Mouse (Mus musculus): Measurements from ENCODE around the gene Aes. TPM values are rescaled to one million over a fixed set of nuclear protein-coding genes. Genes with fewer than 3 reads are reported as not detected.

The Aes gene
- 1,032 TPM for polyA plus RNA-seq (2014; fragmentation: Illumina TruSeq; extraction: RNeasy Lipid Tissue Mini Kit (QIAGEN cat#74804); ENCODE audit: low read depth, low replicate concordance)

GRCm38 (mm10) chr10:81559163-81559626 lies at the start of gene Aes:
TSS of gene Aes (plus strand) at chr10:81559488.

DNA sequence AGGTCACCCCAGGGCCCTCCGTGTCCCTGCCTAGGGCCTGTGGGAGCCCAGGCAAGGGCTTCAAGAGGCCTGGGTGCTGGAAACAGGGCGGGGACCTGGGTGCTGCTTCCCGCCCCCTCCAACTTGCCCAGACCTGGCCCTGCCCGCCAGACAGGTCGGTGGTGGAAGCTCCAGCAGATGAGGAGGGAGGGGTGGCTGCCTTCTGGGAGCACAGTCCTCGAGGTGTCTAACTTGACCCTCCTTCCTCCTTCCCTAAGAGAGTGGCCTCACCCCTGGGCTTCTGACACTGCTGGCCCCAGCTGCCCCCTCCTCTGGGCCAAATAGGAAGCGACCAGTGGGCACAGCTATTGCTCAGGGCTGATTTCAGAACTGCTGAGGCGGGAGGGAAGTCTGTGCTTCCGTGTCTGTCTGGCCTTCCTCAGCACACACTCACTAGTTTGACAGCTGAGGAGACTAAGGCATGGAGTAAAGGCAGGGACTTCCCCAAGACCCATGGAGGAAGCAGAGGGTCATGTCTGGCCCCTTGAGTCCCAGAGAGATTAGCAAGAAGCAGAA lies 35.2 kb upstream of the Aes start, which contains the start of gene Gna15:
Gna15 (minus strand) TSS at position 175 of the 555 bp plus-strand sequence.

GRCm38 (mm10) chr10:81545161-81545747 lies 14.0 kb upstream of the Aes start, which contains the start of gene Gna11:
TSS of gene Gna11 (minus strand) at chr10:81545190.

DNA sequence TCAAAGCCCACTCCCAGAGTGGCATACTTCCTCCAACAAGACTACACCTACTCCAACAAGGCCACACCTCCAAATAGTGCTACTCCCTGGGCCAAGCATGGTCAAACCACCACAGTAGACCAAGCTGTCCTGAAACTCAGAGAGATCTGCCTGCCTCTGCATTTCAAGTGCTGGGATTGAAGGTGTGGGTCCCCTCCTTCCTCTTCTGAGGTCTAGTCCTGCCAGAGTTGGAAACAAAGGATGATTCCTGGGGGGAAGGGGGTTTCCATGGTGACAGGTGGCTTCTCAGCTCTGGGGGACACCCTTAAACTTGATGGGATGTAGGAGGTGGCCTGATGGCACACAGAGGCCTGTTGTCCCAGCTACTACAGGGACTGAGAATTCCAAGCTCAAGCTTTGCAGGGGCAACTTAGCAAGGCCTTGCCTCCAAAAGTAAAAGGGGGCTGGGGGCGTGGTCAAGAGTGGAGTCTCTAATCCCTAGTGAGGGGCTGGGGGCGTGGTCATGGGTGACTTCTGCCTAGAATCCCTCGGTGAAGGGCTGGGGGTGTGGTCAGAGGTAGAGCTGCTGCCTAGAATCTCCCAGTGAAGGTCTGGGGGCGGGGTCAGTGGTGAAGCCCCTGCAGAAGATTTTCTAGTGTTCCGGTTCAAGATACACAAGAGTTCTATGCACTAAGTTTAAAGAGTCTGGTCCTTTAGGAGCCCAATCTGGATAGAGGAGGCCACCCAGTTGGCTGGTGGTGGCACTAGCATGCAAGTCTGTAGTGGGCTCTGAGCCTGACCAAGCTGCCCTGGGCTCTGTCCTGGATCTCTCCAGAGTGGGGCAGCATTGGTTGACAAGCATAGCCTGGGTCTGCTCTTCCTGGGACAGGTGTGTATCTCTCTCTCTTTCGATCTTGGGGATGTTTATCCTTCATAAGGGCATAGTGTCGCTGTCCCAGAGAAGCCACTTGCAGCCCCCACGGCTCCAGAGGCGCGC lies 15.1 kb downstream of the Aes start, which contains the start of gene Tle2:
Tle2 (plus strand) TSS at position 481 of the 976 bp plus-strand sequence.

DNA sequence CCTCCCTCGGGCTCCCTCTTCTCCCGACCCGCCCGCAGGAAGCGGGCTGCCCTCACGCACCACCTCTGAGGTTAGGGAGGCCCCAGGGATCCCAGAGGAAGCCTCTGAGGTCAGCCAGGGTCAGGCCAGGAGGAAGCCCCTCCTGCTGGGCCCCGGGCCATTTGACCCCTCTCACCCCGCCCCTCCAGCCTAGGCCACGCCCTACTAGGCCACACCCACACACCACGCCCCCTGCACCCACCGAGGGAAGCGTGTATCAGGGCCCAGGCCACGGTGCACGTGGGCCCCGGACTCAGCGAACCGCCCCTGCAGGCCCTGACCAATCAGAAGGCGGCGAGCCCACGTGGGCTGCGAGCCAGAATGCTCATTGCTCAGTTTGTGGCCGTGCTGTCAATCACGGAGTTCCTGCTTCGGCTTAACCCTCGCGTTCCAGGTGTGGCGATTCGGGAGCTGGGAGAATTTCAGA lies 41.5 kb downstream of the Aes start, which contains the start of gene Tle6:
Tle6 (minus strand) TSS at position 336 of the 466 bp plus-strand sequence.

DNA sequence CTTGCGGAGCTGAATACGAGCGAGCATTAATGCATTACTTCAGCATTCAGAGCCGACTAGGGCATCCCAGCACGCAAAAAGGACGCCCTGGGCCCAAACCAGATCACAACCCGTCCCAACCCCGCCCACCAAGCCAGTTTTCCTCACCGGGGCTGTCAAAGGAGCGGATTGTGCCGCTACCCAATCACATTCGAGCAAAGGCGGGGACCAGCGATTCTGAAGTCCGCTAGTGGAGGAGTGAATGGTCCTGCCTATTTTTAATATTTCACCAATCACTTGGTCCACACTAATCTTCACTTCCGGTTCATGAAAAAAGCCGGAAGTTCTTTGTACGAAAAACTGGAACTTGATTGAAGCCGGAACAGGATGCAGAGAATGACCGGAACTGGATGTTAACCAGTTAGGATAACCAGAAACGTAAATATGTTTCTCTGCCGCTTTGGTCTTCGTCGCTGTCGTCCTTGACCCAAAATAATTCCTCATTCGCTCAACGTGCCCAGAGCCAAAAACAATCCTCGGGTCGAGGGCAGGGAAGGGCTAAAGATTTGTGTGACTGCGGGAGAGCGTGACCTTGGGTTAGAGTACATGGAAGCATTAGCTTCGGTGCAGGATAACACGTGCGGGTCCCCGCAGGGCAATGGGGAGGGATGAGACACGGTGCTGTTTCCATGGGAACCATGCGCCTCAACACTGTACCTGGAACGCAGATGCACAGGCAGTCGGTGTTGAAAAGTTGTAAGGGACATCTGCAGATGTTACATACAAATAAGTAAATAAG lies 46.9 kb downstream of the Aes start, which contains the start of gene BC025920:
BC025920 (plus strand) TSS at position 297 of the 778 bp plus-strand sequence.

Other genes with a start within 250 kb of the Aes start
- gene Cactin, start 238.4 kb upstream of the Aes start, polyA plus RNA-seq (2014; fragmentation: Illumina TruSeq; extraction: RNeasy Lipid Tissue Mini Kit (QIAGEN cat#74804); ENCODE audit: low read depth, low replicate concordance) = 15.5 TPM
- 2.3 TPM for gene Tbxa2r, start 230.8 kb upstream of the Aes start, polyA plus RNA-seq (2014; fragmentation: Illumina TruSeq; extraction: RNeasy Lipid Tissue Mini Kit (QIAGEN cat#74804); ENCODE audit: low read depth, low replicate concordance)
- 3.9 TPM for gene Gipc3, start 216.2 kb upstream of the Aes start, polyA plus RNA-seq (2014; fragmentation: Illumina TruSeq; extraction: RNeasy Lipid Tissue Mini Kit (QIAGEN cat#74804); ENCODE audit: low read depth, low replicate concordance)
- 47.1 TPM for gene Hmg20b, start 209.0 kb upstream of the Aes start, polyA plus RNA-seq (2014; fragmentation: Illumina TruSeq; extraction: RNeasy Lipid Tissue Mini Kit (QIAGEN cat#74804); ENCODE audit: low read depth, low replicate concordance)
- 6.7 TPM for gene Mfsd12, start 202.0 kb upstream of the Aes start, polyA plus RNA-seq (2014; fragmentation: Illumina TruSeq; extraction: RNeasy Lipid Tissue Mini Kit (QIAGEN cat#74804); ENCODE audit: low read depth, low replicate concordance)
- not detected for gene 4930404N11Rik, start 193.7 kb upstream of the Aes start, polyA plus RNA-seq (2014; fragmentation: Illumina TruSeq; extraction: RNeasy Lipid Tissue Mini Kit (QIAGEN cat#74804); ENCODE audit: low read depth, low replicate concordance)
- 21.5 TPM for gene Fzr1, start 181.0 kb upstream of the Aes start, polyA plus RNA-seq (2014; fragmentation: Illumina TruSeq; extraction: RNeasy Lipid Tissue Mini Kit (QIAGEN cat#74804); ENCODE audit: low read depth, low replicate concordance)
- gene Dohh, start 175.1 kb upstream of the Aes start, polyA plus RNA-seq (2014; fragmentation: Illumina TruSeq; extraction: RNeasy Lipid Tissue Mini Kit (QIAGEN cat#74804); ENCODE audit: low read depth, low replicate concordance) = 54.8 TPM
- gene Gm48551, start 175.0 kb upstream of the Aes start, polyA plus RNA-seq (2014; fragmentation: Illumina TruSeq; extraction: RNeasy Lipid Tissue Mini Kit (QIAGEN cat#74804); ENCODE audit: low read depth, low replicate concordance) = 2.0 TPM
- gene Gm48552, start 170.5 kb upstream of the Aes start, polyA plus RNA-seq (2014; fragmentation: Illumina TruSeq; extraction: RNeasy Lipid Tissue Mini Kit (QIAGEN cat#74804); ENCODE audit: low read depth, low replicate concordance) = not detected
- 6.5 TPM for gene Smim24, start 166.4 kb upstream of the Aes start, polyA plus RNA-seq (2014; fragmentation: Illumina TruSeq; extraction: RNeasy Lipid Tissue Mini Kit (QIAGEN cat#74804); ENCODE audit: low read depth, low replicate concordance)
- gene Nfic, start 103.9 kb upstream of the Aes start, polyA plus RNA-seq (2014; fragmentation: Illumina TruSeq; extraction: RNeasy Lipid Tissue Mini Kit (QIAGEN cat#74804); ENCODE audit: low read depth, low replicate concordance) = 69.1 TPM
- 0.50 TPM for gene Celf5, start 76.8 kb upstream of the Aes start, polyA plus RNA-seq (2014; fragmentation: Illumina TruSeq; extraction: RNeasy Lipid Tissue Mini Kit (QIAGEN cat#74804); ENCODE audit: low read depth, low replicate concordance)
- gene Ncln, start 63.1 kb upstream of the Aes start, polyA plus RNA-seq (2014; fragmentation: Illumina TruSeq; extraction: RNeasy Lipid Tissue Mini Kit (QIAGEN cat#74804); ENCODE audit: low read depth, low replicate concordance) = 59.9 TPM
- 0.65 TPM for gene S1pr4, start 59.4 kb upstream of the Aes start, polyA plus RNA-seq (2014; fragmentation: Illumina TruSeq; extraction: RNeasy Lipid Tissue Mini Kit (QIAGEN cat#74804); ENCODE audit: low read depth, low replicate concordance)
- 2.3 TPM for gene Gna15, start 35.3 kb upstream of the Aes start, polyA plus RNA-seq (2014; fragmentation: Illumina TruSeq; extraction: RNeasy Lipid Tissue Mini Kit (QIAGEN cat#74804); ENCODE audit: low read depth, low replicate concordance)
- gene Gna11, start 14.3 kb upstream of the Aes start, polyA plus RNA-seq (2014; fragmentation: Illumina TruSeq; extraction: RNeasy Lipid Tissue Mini Kit (QIAGEN cat#74804); ENCODE audit: low read depth, low replicate concordance) = 52.1 TPM
- 16.3 TPM for gene Tle2, start 15.1 kb downstream of the Aes start, polyA plus RNA-seq (2014; fragmentation: Illumina TruSeq; extraction: RNeasy Lipid Tissue Mini Kit (QIAGEN cat#74804); ENCODE audit: low read depth, low replicate concordance)
- 14.7 TPM for gene Tle6, start 41.6 kb downstream of the Aes start, polyA plus RNA-seq (2014; fragmentation: Illumina TruSeq; extraction: RNeasy Lipid Tissue Mini Kit (QIAGEN cat#74804); ENCODE audit: low read depth, low replicate concordance)
- 5.9 TPM for gene BC025920, start 46.8 kb downstream of the Aes start, polyA plus RNA-seq (2014; fragmentation: Illumina TruSeq; extraction: RNeasy Lipid Tissue Mini Kit (QIAGEN cat#74804); ENCODE audit: low read depth, low replicate concordance)
- gene Sirt6, start 68.3 kb downstream of the Aes start, polyA plus RNA-seq (2014; fragmentation: Illumina TruSeq; extraction: RNeasy Lipid Tissue Mini Kit (QIAGEN cat#74804); ENCODE audit: low read depth, low replicate concordance) = 8.1 TPM
- 19.0 TPM for gene Ankrd24, start 69.1 kb downstream of the Aes start, polyA plus RNA-seq (2014; fragmentation: Illumina TruSeq; extraction: RNeasy Lipid Tissue Mini Kit (QIAGEN cat#74804); ENCODE audit: low read depth, low replicate concordance)
- gene Gm10778, start 89.6 kb downstream of the Aes start, polyA plus RNA-seq (2014; fragmentation: Illumina TruSeq; extraction: RNeasy Lipid Tissue Mini Kit (QIAGEN cat#74804); ENCODE audit: low read depth, low replicate concordance) = 2.7 TPM
- 4.7 TPM for gene Zfp433, start 145.3 kb downstream of the Aes start, polyA plus RNA-seq (2014; fragmentation: Illumina TruSeq; extraction: RNeasy Lipid Tissue Mini Kit (QIAGEN cat#74804); ENCODE audit: low read depth, low replicate concordance)
- 3.5 TPM for gene Gm3055, start 211.7 kb downstream of the Aes start, polyA plus RNA-seq (2014; fragmentation: Illumina TruSeq; extraction: RNeasy Lipid Tissue Mini Kit (QIAGEN cat#74804); ENCODE audit: low read depth, low replicate concordance)

Data from heart, adult 10 weeks (tissue).